Mouse (Mus musculus): ENCODE data around the gene Olfr1496. TPM values are rescaled to one million over a fixed set of nuclear protein-coding genes. Genes with fewer than 3 reads are reported as not detected.

Olfr1496 gene
- polyA plus RNA-seq, 1 experiment from 2014 or later = not detected

- Histone ChIP-seq H3K9me3 (ENCODE audit: control insufficient read depth, low read length) (no peaks in the 10 kb centered on the region), H3K27ac (ENCODE audit: low read depth) (no peak within 1 kb of the TSS), H3K9ac (ENCODE audit: low read length) (no peak within 1 kb of the TSS), H3K27me3 (replicated peaks; ENCODE audit: control insufficient read depth, insufficient read depth, low read length) (no peaks in the 10 kb centered on the region), H3K4me1 (replicated peaks; ENCODE audit: control insufficient read depth, insufficient read depth, low read length) (no peaks in the 10 kb centered on the region), H3K4me3 (ENCODE audit: low read depth, low read length) (no peak within 1 kb of the TSS), H3K36me3 (ENCODE audit: control insufficient read depth, insufficient read depth, low read length) (no peaks in the 10 kb centered on the region), H3K4me2 (ENCODE audit: low read length) (no peak within 1 kb of the TSS)
- ATAC-seq (replicated peaks; ENCODE audit: low FRiP score, low TSS enrichment, low read depth) (no peak), DNase-seq (ENCODE audit: low spot score) (no peak)
Observed at GRCm38 (mm10) chr19:13819347-13819746, 41.7 kb downstream of the Olfr1496 start, which contains the start of gene Olfr1499. Gene Olfr1499 (minus strand): TSS chr19:13819447.

GRCm38 (mm10) chr19:13820847-13821246 lies 43.2 kb downstream of the Olfr1496 start:
- H3K27me3 ChIP-seq (replicated peaks; ENCODE audit: control insufficient read depth, insufficient read depth, low read length) = no peaks in the 10 kb centered on the region
- ATAC-seq (replicated peaks; ENCODE audit: low FRiP score, low TSS enrichment, low read depth) = no peak
- no peaks in the 10 kb centered on the region for H3K36me3 ChIP-seq (ENCODE audit: control insufficient read depth, insufficient read depth, low read length)
- no peak overlapping the region for H3K4me2 ChIP-seq (ENCODE audit: low read length)
- DNase-seq (ENCODE audit: low spot score) = no peak
- no peaks in the 10 kb centered on the region for H3K9me3 ChIP-seq (ENCODE audit: control insufficient read depth, low read length)
- no peaks in the 10 kb centered on the region for H3K4me1 ChIP-seq (replicated peaks; ENCODE audit: control insufficient read depth, insufficient read depth, low read length)
- no peak overlapping the region for H3K9ac ChIP-seq (ENCODE audit: low read length)
- H3K27ac ChIP-seq (ENCODE audit: low read depth) = no peak overlapping the region
- no peak overlapping the region for H3K4me3 ChIP-seq (ENCODE audit: low read depth, low read length)
- WGBS = 67% methylated on average over 5 of the region's 5 CpGs

- Histone ChIP-seq H3K36me3 (ENCODE audit: control insufficient read depth, insufficient read depth, low read length) (no peaks in the 10 kb centered on the region), H3K27me3 (replicated peaks; ENCODE audit: control insufficient read depth, insufficient read depth, low read length) (no peaks in the 10 kb centered on the region), H3K9ac (ENCODE audit: low read length) (no peak overlapping the region), H3K4me3 (ENCODE audit: low read depth, low read length) (no peak overlapping the region), H3K4me1 (replicated peaks; ENCODE audit: control insufficient read depth, insufficient read depth, low read length) (no peaks in the 10 kb centered on the region), H3K27ac (ENCODE audit: low read depth) (no peak overlapping the region), H3K9me3 (ENCODE audit: control insufficient read depth, low read length) (no peaks in the 10 kb centered on the region), H3K4me2 (ENCODE audit: low read length) (no peak overlapping the region)
- DNase-seq (ENCODE audit: low spot score) (no peak), ATAC-seq (replicated peaks; ENCODE audit: low FRiP score, low TSS enrichment, low read depth) (no peak)
- WGBS = 76% methylated on average over 3 of the region's 3 CpGs
Observed at GRCm38 (mm10) chr19:13828447-13828846, 50.8 kb downstream of the Olfr1496 start.

- DNase-seq (ENCODE audit: low spot score) (no peak), ATAC-seq (replicated peaks; ENCODE audit: low FRiP score, low TSS enrichment, low read depth) (no peak)
- Histone ChIP-seq H3K4me3 (ENCODE audit: low read depth, low read length) (no peak within 1 kb of the TSS), H3K9ac (ENCODE audit: low read length) (no peak within 1 kb of the TSS), H3K27ac (ENCODE audit: low read depth) (no peak within 1 kb of the TSS), H3K36me3 (ENCODE audit: control insufficient read depth, insufficient read depth, low read length) (no peaks in the 10 kb centered on the region), H3K27me3 (replicated peaks; ENCODE audit: control insufficient read depth, insufficient read depth, low read length) (no peaks in the 10 kb centered on the region), H3K9me3 (ENCODE audit: control insufficient read depth, low read length) (no peaks in the 10 kb centered on the region), H3K4me1 (replicated peaks; ENCODE audit: control insufficient read depth, insufficient read depth, low read length) (no peaks in the 10 kb centered on the region), H3K4me2 (ENCODE audit: low read length) (no peak within 1 kb of the TSS)
Observed at GRCm38 (mm10) chr19:13830388-13830787, 52.7 kb downstream of the Olfr1496 start, which contains the start of gene Olfr1500. Gene Olfr1500 (minus strand): TSS chr19:13830488.

Other genes starting within 250 kb of the Olfr1496 start
- not detected in 2 replicates for gene Olfr1480, start 250.0 kb upstream of the Olfr1496 start, polyA plus RNA-seq (2014; fragmentation: Nextera tagmentation; extraction: Ambion mirVana)
- not detected in 2 replicates for gene Olfr1484, start 194.4 kb upstream of the Olfr1496 start, polyA plus RNA-seq (2014; fragmentation: Nextera tagmentation; extraction: Ambion mirVana)
- not detected in 2 replicates for gene Olfr1487, start 160.5 kb upstream of the Olfr1496 start, polyA plus RNA-seq (2014; fragmentation: Nextera tagmentation; extraction: Ambion mirVana)
- not detected in 2 replicates for gene Olfr1489, start 146.3 kb upstream of the Olfr1496 start, polyA plus RNA-seq (2014; fragmentation: Nextera tagmentation; extraction: Ambion mirVana)
- not detected in 2 replicates for gene Olfr1490, start 126.8 kb upstream of the Olfr1496 start, polyA plus RNA-seq (2014; fragmentation: Nextera tagmentation; extraction: Ambion mirVana)
- not detected in 2 replicates for gene Olfr1491, start 80.6 kb upstream of the Olfr1496 start, polyA plus RNA-seq (2014; fragmentation: Nextera tagmentation; extraction: Ambion mirVana)
- gene Olfr1493-ps1, start 54.6 kb upstream of the Olfr1496 start, polyA plus RNA-seq (2014; fragmentation: Nextera tagmentation; extraction: Ambion mirVana) = not detected in 2 replicates
- gene Olfr1494, start 38.1 kb upstream of the Olfr1496 start, polyA plus RNA-seq (2014; fragmentation: Nextera tagmentation; extraction: Ambion mirVana) = not detected in 2 replicates
- gene Olfr1495, start 13.3 kb upstream of the Olfr1496 start, polyA plus RNA-seq (2014; fragmentation: Nextera tagmentation; extraction: Ambion mirVana) = not detected in 2 replicates
- not detected in 2 replicates for gene Olfr1497, start 20.3 kb downstream of the Olfr1496 start, polyA plus RNA-seq (2014; fragmentation: Nextera tagmentation; extraction: Ambion mirVana)
- not detected in 2 replicates for gene Olfr1499, start 41.6 kb downstream of the Olfr1496 start, polyA plus RNA-seq (2014; fragmentation: Nextera tagmentation; extraction: Ambion mirVana)
- not detected in 2 replicates for gene Olfr1500, start 52.6 kb downstream of the Olfr1496 start, polyA plus RNA-seq (2014; fragmentation: Nextera tagmentation; extraction: Ambion mirVana)
- gene Olfr1501, start 72.8 kb downstream of the Olfr1496 start, polyA plus RNA-seq (2014; fragmentation: Nextera tagmentation; extraction: Ambion mirVana) = not detected in 2 replicates
- not detected in 2 replicates for gene Olfr1502, start 83.9 kb downstream of the Olfr1496 start, polyA plus RNA-seq (2014; fragmentation: Nextera tagmentation; extraction: Ambion mirVana)
- not detected in 2 replicates for gene Olfr1504, start 120.0 kb downstream of the Olfr1496 start, polyA plus RNA-seq (2014; fragmentation: Nextera tagmentation; extraction: Ambion mirVana)
- not detected in 2 replicates for gene Olfr1505, start 135.7 kb downstream of the Olfr1496 start, polyA plus RNA-seq (2014; fragmentation: Nextera tagmentation; extraction: Ambion mirVana)

Data from intestine, embryonic 14.5 days (tissue).